Mouse (Mus musculus) MEL (cell line): ENCODE results near the gene Zfp980. TPM values are rescaled to one million over a fixed set of nuclear protein-coding genes. Genes with fewer than 3 reads are reported as not detected.
"Not testable (repeated sequence)": the region's sequence is repeated elsewhere in the genome, so short reads cannot be mapped to it uniquely, and the experiment has no call there.

Experiments
- DNase-seq: peaks from one replicate; pipeline ENCODE4 v3.0.0; 2011; ENCODE audit warnings: low read depth, low spot score
- H3K27ac ChIP-seq: 2 replicates; pipeline ENCODE4 v1.5.1; 2012; ENCODE audit warnings: low read depth, mild to moderate bottlenecking, control low read depth, low read length, moderate library complexity; ENCODE audit not compliant: control insufficient read depth
- H3K27me3 ChIP-seq, 2 experiments: fragments of 150-350 bp in 1 of 2; sonication (generic) in 1 of 2; 2 replicates each; pipeline ENCODE4 v1.6.1; 2012; ENCODE audit warnings: low read length in 2 of 2, mild to moderate bottlenecking in 2 of 2, improper control_type of control experiment in 1 of 2, moderate library complexity in 1 of 2; ENCODE audit not compliant: insufficient read depth in 2 of 2, control insufficient read depth in 1 of 2
- H3K36me3 ChIP-seq, 2 experiments: 2 replicates each; pipeline ENCODE4 v1.6.1; 2012 to 2014; ENCODE audit warnings: low read length in 2 of 2, improper control_type of control experiment in 1 of 2, inconsistent platforms in 1 of 2, mild to moderate bottlenecking in 1 of 2; ENCODE audit not compliant: insufficient read depth in 2 of 2, control insufficient read depth in 1 of 2
- H3K4me1 ChIP-seq, 2 experiments: fragments of 150-350 bp in 1 of 2; sonication (generic) in 1 of 2; 2 replicates each; pipeline ENCODE4 v1.6.1; 2012; ENCODE audit warnings: low read length in 2 of 2, improper control_type of control experiment in 1 of 2, mild to moderate bottlenecking in 1 of 2; ENCODE audit not compliant: insufficient read depth in 2 of 2, control insufficient read depth in 1 of 2
- H3K4me3 ChIP-seq, 2 experiments: fragments of 150-350 bp in 1 of 2; sonication (generic) in 1 of 2; 2 replicates each; pipeline ENCODE4 v1.5.1; 2012; ENCODE audit warnings: low read depth in 2 of 2, low read length in 2 of 2, mild to moderate bottlenecking in 2 of 2, moderate library complexity in 2 of 2, control low read depth in 1 of 2, improper control_type of control experiment in 1 of 2; ENCODE audit not compliant: control insufficient read depth in 1 of 2, insufficient read depth in 1 of 2
- H3K79me2 ChIP-seq: 2 replicates; pipeline ENCODE4 v1.6.1; 2012; ENCODE audit warnings: mild to moderate bottlenecking, low read length, moderate library complexity; ENCODE audit not compliant: control insufficient read depth, poor library complexity, insufficient read depth
- H3K9ac ChIP-seq: 2 replicates; pipeline ENCODE4 v1.6.1; 2012; ENCODE audit warnings: low read depth, mild to moderate bottlenecking, control low read depth, low read length, moderate library complexity; ENCODE audit not compliant: control insufficient read depth, poor library complexity, severe bottlenecking
- H3K9me3 ChIP-seq: fragments of 150-350 bp; sonication (generic); replicated peaks from 2 replicates; pipeline ENCODE4 v1.6.1; 2012; ENCODE audit warnings: mild to moderate bottlenecking, low read length, improper control_type of control experiment, moderate library complexity; ENCODE audit not compliant: insufficient read depth
- polyA plus RNA-seq, 2 experiments: library from polyadenylated mRNA; stranded (reverse) in 1 of 2; unstranded in 1 of 2; fragments of >175 nt in 1 of 2; fragments of >200 nt in 1 of 2; gene quantifications; 2 replicates each; pipeline versions ENCODE4 v1.2.1 to v1.2.4; 2012; ENCODE audit warnings: low replicate concordance in 2 of 2, low read depth in 1 of 2; ENCODE audit not compliant: insufficient read length in 2 of 2, insufficient read depth in 1 of 2, missing spikeins in 1 of 2
- total RNA-seq: library from RNA; depleted of rRNA; stranded (reverse); fragments of 300-350 nt; gene quantifications from 2 replicates; pipeline ENCODE4 v1.2.3, GENCODE M21; 2012; rRNA removed

Zfp980 gene
- total and polyA plus RNA-seq, 3 experiments = 0.07 to 0.58 TPM; not detected in 1

GRCm38 (mm10) chr4:145683024-145683766 lies 12.7 kb downstream of the Zfp980 start:
- not testable (repeated sequence) for H3K9me3 ChIP-seq, H3K27me3 ChIP-seq, H3K4me3 ChIP-seq, H3K79me2 ChIP-seq, H3K9ac ChIP-seq, H3K27ac ChIP-seq, H3K4me1 ChIP-seq, H3K36me3 ChIP-seq, DNase-seq

GRCm38 (mm10) chr4:145686061-145686460 lies 15.6 kb downstream of the Zfp980 start:
- H3K9me3 ChIP-seq, H3K27ac ChIP-seq, H3K4me1 ChIP-seq, DNase-seq, H3K79me2 ChIP-seq, H3K36me3 ChIP-seq, H3K4me3 ChIP-seq, H3K9ac ChIP-seq, H3K27me3 ChIP-seq: not testable (repeated sequence)

GRCm38 (mm10) chr4:145744935-145745644 lies 74.6 kb downstream of the Zfp980 start:
- H3K27ac ChIP-seq, H3K36me3 ChIP-seq, H3K9ac ChIP-seq, H3K4me3 ChIP-seq, H3K4me1 ChIP-seq, H3K9me3 ChIP-seq, H3K27me3 ChIP-seq, DNase-seq, H3K79me2 ChIP-seq: not testable (repeated sequence)

GRCm38 (mm10) chr4:145745645-145745991 lies 75.1 kb downstream of the Zfp980 start:
- H3K4me3 ChIP-seq, H3K79me2 ChIP-seq, H3K9me3 ChIP-seq, H3K4me1 ChIP-seq, H3K27ac ChIP-seq, H3K9ac ChIP-seq, H3K36me3 ChIP-seq, H3K27me3 ChIP-seq, DNase-seq: not testable (repeated sequence)

Other genes starting within 250 kb of the Zfp980 start
- gene Zfp990, start 159.9 kb upstream of the Zfp980 start, total RNA-seq = 0.50 and 0.62 TPM in 2 replicates
- gene Zfp990, start 159.9 kb upstream of the Zfp980 start, polyA plus RNA-seq = 1 to 10 TPM in 1 of 2 experiments, not detected in 1; 1.7 TPM
- gene Gm13212, start 85.5 kb upstream of the Zfp980 start, total RNA-seq = 15.2 and 20.4 TPM in 2 replicates
- 10 to 100 TPM in 1 of 2 experiments, not detected in 1; 11.6 TPM for gene Gm13212, start 85.5 kb upstream of the Zfp980 start, polyA plus RNA-seq
- gene Zfp986, start 198.1 kb downstream of the Zfp980 start, total RNA-seq = not detected in 2 replicates
- gene Zfp986, start 198.1 kb downstream of the Zfp980 start, polyA plus RNA-seq = under 1 TPM in 1 of 2 experiments, not detected in 1; 0.25 TPM